Mouse (Mus musculus) embryonic fibroblast, embryonic 13.5 days (primary cell): ENCODE results near the gene 4933427D14Rik.

Experiments
- CTCF ChIP-seq: IDR thresholded peaks from 2 replicates; pipeline ENCODE4 v1.5.1; 2011; ENCODE audit warnings: mild to moderate bottlenecking, control low read depth, low read length, moderate library complexity, borderline replicate concordance; ENCODE audit not compliant: insufficient read depth
- POLR2A ChIP-seq: IDR thresholded peaks from 2 replicates; pipeline ENCODE4 v1.6.1; 2011; ENCODE audit warnings: low read depth, mild to moderate bottlenecking, control low read depth, low read length, moderate library complexity

GRCm38 (mm10) chr11:72130021-72130420, 77.2 kb downstream of the 4933427D14Rik start:
- no peak for TF ChIP-seq POLR2A
- no peak for TF ChIP-seq CTCF
